ENCODE assay signal across 8 mouse cellular contexts in the genomic region with DNA sequence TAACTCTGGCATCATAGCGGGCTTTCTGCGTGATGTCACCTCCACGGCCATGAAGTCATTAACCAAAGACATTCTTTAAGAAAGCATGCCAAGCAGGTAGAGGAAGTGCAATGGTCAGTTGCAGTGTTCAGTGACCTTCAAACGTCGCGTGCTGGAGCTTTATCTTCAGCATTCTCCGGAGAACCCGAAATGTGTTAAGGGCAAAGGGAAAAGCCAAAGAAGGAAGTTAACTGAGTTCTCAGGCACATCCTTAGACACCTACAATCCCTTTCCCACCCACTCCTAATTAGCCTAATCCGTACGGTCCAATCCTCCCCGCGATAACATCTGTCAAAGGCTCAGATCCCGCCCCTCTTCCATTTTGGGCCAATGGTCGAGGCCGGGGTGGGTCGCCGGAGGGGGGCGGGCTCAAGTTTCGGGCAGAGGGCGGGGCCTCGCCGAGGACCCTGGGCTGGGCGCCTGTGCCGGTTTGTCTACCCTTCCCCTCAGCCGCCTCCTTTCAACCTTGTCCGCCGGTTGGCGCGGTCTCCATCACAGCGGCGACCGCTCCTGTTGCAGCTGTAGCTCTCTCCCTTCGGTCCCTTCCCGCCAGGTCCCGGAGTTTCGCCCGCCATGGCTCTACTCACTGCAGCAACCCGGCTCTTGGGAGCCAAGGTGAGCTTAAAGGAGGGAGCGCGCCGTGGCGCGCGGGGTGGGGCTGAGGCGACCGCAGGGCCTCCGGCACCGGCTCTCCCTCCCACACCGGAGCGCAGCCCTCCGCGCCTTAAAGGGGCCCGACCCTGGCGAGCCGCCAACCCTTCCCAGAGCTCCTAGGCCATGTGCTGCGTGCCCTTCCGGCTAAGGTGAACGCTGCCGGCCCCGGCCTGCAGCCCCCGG. TPM values are rescaled to one million over a fixed set of nuclear protein-coding genes. Genes with fewer than 3 reads are reported as not detected.
DNase-seq lines count a peak whose midpoint lies in the region; ATAC-seq lines count a peak whose summit lies in the region.

A gene (plus strand): TSS at position 429 of the 876 bp plus-strand sequence.

- ATAC-seq in hindbrain, embryonic 14.5 days (ENCODE audit: low FRiP score) = peak; percentile 98

- peaks cover 13% of the 10 kb centered on the region for H3K4me1 ChIP-seq in hindbrain, embryonic 14.5 days (replicated peaks; ENCODE audit: control insufficient read depth, insufficient read depth, low read length)

- peak within 1 kb of the TSS; percentile 87 for H3K27ac ChIP-seq in hindbrain, embryonic 14.5 days

- H3K9ac ChIP-seq in hindbrain, embryonic 14.5 days = peak within 1 kb of the TSS; percentile 86

- H3K9me3 ChIP-seq in hindbrain, embryonic 14.5 days (ENCODE audit: control insufficient read depth, low read length) = no peaks in the 10 kb centered on the region

- no peaks in the 10 kb centered on the region for H3K27me3 ChIP-seq in hindbrain, embryonic 14.5 days (ENCODE audit: control insufficient read depth, insufficient read depth, low read length)

- peak within 1 kb of the TSS; percentile 63 for H3K4me2 ChIP-seq in hindbrain, embryonic 14.5 days (replicated peaks)

- H3K4me3 ChIP-seq in hindbrain, embryonic 14.5 days (replicated peaks; ENCODE audit: low read length) = peak within 1 kb of the TSS; percentile 74

- H3K36me3 ChIP-seq in hindbrain, embryonic 14.5 days (replicated peaks; ENCODE audit: control insufficient read depth, insufficient read depth) = 0 out of 2 replicates have a peak, but pooled peaks cover 3% of the 10 kb centered on the region

- 1% methylated on average over 61 of the region's 61 CpGs for WGBS in hindbrain, embryonic 14.5 days

- DNase-seq in R1 (ENCODE audit: low read depth, low spot score) = peak; percentile 99
- DNase-seq in cerebellum, postnatal 25 days = peak; percentile 97 to 98
- peak; percentile 84 to 92 for DNase-seq in frontal cortex, postnatal 25 days (ENCODE audit: low spot score in 2 of 2)
- DNase-seq in hindbrain, embryonic 14.5 days (ENCODE audit: low spot score) = peak; percentile 96
- peak; percentile 94 to 95 for DNase-seq in layer of hippocampus, postnatal 36 days
- peak; percentile 98 for DNase-seq in lung, postnatal 36 days
- peak; percentile 99 for DNase-seq in retina, postnatal 1 day
- DNase-seq in urinary bladder, adult 18-20 months (ENCODE audit: low spot score in 2 of 2) = peak; percentile 92 to 93

RNA-seq across cellular contexts. Expression of the gene that starts here (rescaled TPM):
- 271 and 304 TPM in 2 replicates for polyA plus RNA-seq in hindbrain, embryonic 14.5 days (2014; fragmentation: Nextera tagmentation; extraction: Ambion mirVana)
- total RNA-seq in layer of hippocampus, postnatal 36 days (2021) = 100 to 1,000 TPM; 224 to 234 TPM

Comparison
In these comparisons a context has a peak if more than half of its experiments do, and no peak if none do; other contexts are left out.
1. Peak in every context shown above with its lines: DNase-seq, ATAC-seq, H3K4me3 ChIP-seq and H3K27ac ChIP-seq.